Mouse (Mus musculus): ENCODE results near the gene Slc36a3. TPM values are rescaled to one million over a fixed set of nuclear protein-coding genes. Genes with fewer than 3 reads are reported as not detected.
"Not testable (repeated sequence)": the region's sequence is repeated elsewhere in the genome, so short reads cannot be mapped to it uniquely, and the experiment has no call there.

Gene Slc36a3
- polyA plus RNA-seq, 1 experiment from 2014 or later: not detected

DNA sequence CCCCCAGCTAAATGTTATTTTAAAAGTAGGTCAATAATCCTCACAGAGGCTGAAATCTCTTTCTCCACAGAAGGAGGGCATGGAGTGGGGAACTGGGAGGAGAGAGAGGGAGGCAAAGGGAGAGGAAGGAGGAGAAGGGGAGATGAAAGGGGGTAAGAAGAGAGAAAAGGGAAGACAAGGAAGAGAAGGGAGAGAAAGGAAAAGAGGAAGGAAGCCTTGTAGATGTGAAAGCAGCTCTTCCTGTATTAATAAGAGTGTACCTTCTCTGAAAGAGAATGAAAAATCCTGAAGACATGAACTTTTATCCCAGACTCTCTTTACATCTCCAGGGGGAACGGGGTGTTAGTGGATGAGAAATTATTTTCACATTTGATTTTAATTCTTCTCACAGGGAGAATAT lies 30.1 kb downstream of the Slc36a3 start:
- 87% methylated on average over 1 of the region's 1 CpGs for WGBS
- H3K27me3 ChIP-seq: no peaks in the 10 kb centered on the region
- no peak for ATAC-seq (replicated peaks; ENCODE audit: insufficient number of reproducible peaks, insufficient read depth, low FRiP score, low read depth)
- H3K4me2 ChIP-seq: no peak overlapping the region
- H3K4me3 ChIP-seq: no peak overlapping the region
- H3K9me3 ChIP-seq (replicated peaks): no peaks in the 10 kb centered on the region
- H3K27ac ChIP-seq: peak overlapping the region; percentile 41; the same call in 1 of the 2 replicates
- no peaks in the 10 kb centered on the region for H3K36me3 ChIP-seq
- H3K4me1 ChIP-seq (replicated peaks): peaks cover 3% of the 10 kb centered on the region; the same call in 1 of the 2 replicates
- H3K9ac ChIP-seq: no peak overlapping the region

- no peak for ATAC-seq (replicated peaks; ENCODE audit: insufficient number of reproducible peaks, insufficient read depth, low FRiP score, low read depth)
- H3K4me2 ChIP-seq: no peak overlapping the region
- 72% methylated on average over 8 of the region's 8 CpGs for WGBS
- H3K27me3 ChIP-seq: no peaks in the 10 kb centered on the region
- no peaks in the 10 kb centered on the region for H3K9me3 ChIP-seq (replicated peaks)
- no peak overlapping the region for H3K4me3 ChIP-seq
- H3K27ac ChIP-seq: peak overlapping the region; percentile 41
- peaks cover 3% of the 10 kb centered on the region; the same call in 1 of the 2 replicates for H3K4me1 ChIP-seq (replicated peaks)
- H3K9ac ChIP-seq: no peak overlapping the region
- no peaks in the 10 kb centered on the region for H3K36me3 ChIP-seq
These were observed 30.7 kb downstream of the Slc36a3 start for GRCm38 (mm10) chr11:55120821-55121271.

DNA sequence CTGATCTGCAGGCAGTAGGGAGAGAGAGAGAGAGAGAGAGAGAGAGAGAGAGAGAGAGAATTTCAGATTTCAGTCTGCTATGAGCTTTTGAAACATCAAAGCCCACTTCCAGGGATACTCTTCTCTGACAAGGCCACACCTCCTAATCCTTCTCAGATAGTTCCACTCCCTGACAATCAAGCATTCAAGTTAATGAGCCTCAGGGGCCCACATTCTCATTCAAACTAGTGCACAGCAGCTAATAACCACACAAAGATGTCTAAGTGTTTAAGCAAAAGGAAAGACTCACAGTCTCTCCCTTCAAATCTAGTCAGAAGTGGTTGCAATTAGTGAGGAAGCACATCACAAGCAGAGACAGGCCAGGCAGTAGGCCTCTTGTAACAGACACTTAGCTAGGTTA lies 31.2 kb downstream of the Slc36a3 start:
- Histone ChIP-seq H3K4me1 (replicated peaks) (peaks cover 3% of the 10 kb centered on the region; the same call in 1 of the 2 replicates), H3K9ac (no peak overlapping the region), H3K4me2 (no peak overlapping the region), H3K4me3 (no peak overlapping the region), H3K36me3 (no peaks in the 10 kb centered on the region), H3K9me3 (replicated peaks) (no peaks in the 10 kb centered on the region), H3K27ac (peak overlapping the region; percentile 41; the same call in 1 of the 2 replicates), H3K27me3 (no peaks in the 10 kb centered on the region)
- no peak for ATAC-seq (replicated peaks; ENCODE audit: insufficient number of reproducible peaks, insufficient read depth, low FRiP score, low read depth)

DNA sequence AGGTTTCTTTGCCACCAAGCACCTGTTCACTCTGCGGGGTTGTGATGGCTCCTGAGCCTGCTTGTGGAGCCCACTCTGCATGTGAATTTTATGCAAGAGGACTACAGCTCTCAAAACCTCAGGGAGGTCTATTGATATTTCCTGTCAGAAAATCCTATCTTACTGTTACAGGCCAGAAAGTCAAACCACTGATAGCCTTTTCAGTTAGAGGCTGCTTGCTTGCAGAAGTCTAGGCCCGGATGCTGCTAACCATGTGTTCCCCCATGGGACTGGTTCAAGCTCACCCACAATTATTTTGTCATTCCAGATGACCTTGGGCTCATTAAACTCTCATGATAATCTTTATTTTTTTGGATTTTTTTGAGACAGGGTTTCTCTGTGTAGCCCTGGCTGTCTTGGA lies 34.5 kb downstream of the Slc36a3 start:
- H3K36me3 ChIP-seq: no peaks in the 10 kb centered on the region
- no peaks in the 10 kb centered on the region for H3K9me3 ChIP-seq (replicated peaks)
- no peaks in the 10 kb centered on the region for H3K27me3 ChIP-seq
- H3K4me3 ChIP-seq: no peak overlapping the region
- no peak overlapping the region for H3K9ac ChIP-seq
- 86% methylated on average over 2 of the region's 2 CpGs for WGBS
- H3K4me1 ChIP-seq (replicated peaks): peaks cover 9% of the 10 kb centered on the region
- H3K4me2 ChIP-seq: no peak overlapping the region
- ATAC-seq (replicated peaks; ENCODE audit: insufficient number of reproducible peaks, insufficient read depth, low FRiP score, low read depth): no peak
- H3K27ac ChIP-seq: no peak overlapping the region

GRCm38 (mm10) chr11:55116004-55116403 lies 35.5 kb downstream of the Slc36a3 start:
- 88% methylated on average over 3 of the region's 3 CpGs for WGBS
- H3K4me3 ChIP-seq: no peak overlapping the region
- no peak for ATAC-seq (replicated peaks; ENCODE audit: insufficient number of reproducible peaks, insufficient read depth, low FRiP score, low read depth)

GRCm38 (mm10) chr11:55114291-55114690 lies 37.2 kb downstream of the Slc36a3 start:
- no peak for ATAC-seq (replicated peaks; ENCODE audit: insufficient number of reproducible peaks, insufficient read depth, low FRiP score, low read depth)
- H3K9me3 ChIP-seq (replicated peaks): no peaks in the 10 kb centered on the region
- H3K4me3 ChIP-seq: no peak overlapping the region
- H3K9ac ChIP-seq: no peak overlapping the region
- H3K4me1 ChIP-seq (replicated peaks): peaks cover 15% of the 10 kb centered on the region
- peak overlapping the region; percentile 67 for H3K27ac ChIP-seq
- WGBS: 33% methylated on average over 2 of the region's 2 CpGs
- no peaks in the 10 kb centered on the region for H3K27me3 ChIP-seq
- no peak overlapping the region for H3K4me2 ChIP-seq
- H3K36me3 ChIP-seq: no peaks in the 10 kb centered on the region

More at GRCm38 (mm10) chr11:55116004-55116403, 35.5 kb downstream of the Slc36a3 start:
- Histone ChIP-seq H3K27me3 (no peaks in the 10 kb centered on the region), H3K4me1 (replicated peaks) (peaks cover 9% of the 10 kb centered on the region), H3K9me3 (replicated peaks) (no peaks in the 10 kb centered on the region), H3K9ac (no peak overlapping the region), H3K27ac (no peak overlapping the region), H3K4me2 (no peak overlapping the region), H3K36me3 (no peaks in the 10 kb centered on the region)

- H3K9me3 ChIP-seq (replicated peaks); H3K4me2 ChIP-seq; H3K36me3 ChIP-seq; H3K4me3 ChIP-seq; H3K27me3 ChIP-seq; H3K9ac ChIP-seq: not testable (repeated sequence)
- Histone ChIP-seq H3K4me1 (replicated peaks) (peaks cover 16% of the 10 kb centered on the region), H3K27ac (peak overlapping the region; percentile 73)
- peak; percentile 38; the same call in 1 of the 2 replicates for ATAC-seq (replicated peaks; ENCODE audit: insufficient number of reproducible peaks, insufficient read depth, low FRiP score, low read depth)
- WGBS: 32% methylated on average over 4 of the region's 4 CpGs
These were observed 37.7 kb downstream of the Slc36a3 start for GRCm38 (mm10) chr11:55113861-55114250.

DNA sequence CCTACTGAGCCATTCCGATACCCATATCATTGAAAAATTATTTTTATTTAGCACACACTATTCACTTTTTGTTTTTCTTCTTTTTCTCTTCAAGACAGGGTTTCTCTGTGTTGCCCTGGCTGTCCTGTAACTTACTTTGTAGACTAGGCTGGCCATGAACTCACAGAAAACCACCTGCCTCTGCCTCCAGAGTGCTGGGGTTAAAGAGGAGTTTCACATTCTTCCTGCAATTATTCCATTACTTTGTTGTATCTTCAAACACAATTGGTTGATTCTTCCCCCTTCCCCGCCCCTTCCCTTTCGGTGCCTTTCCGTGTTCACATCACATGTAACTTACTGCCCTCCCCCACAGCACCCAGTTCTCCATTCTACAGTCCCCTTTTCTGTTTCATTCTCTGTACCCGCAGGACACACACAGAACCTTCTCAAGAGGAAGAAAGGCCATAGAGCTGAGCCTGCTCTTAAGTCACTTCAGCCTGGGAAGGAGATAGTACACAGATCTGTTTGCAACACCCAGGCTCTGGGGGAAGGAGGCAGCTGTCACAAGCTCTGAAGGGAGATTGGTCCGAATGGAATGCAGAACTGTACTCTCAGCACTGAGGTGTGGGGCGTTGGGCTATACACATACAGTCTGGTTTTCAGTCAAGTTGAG lies 38.2 kb downstream of the Slc36a3 start:
- Histone ChIP-seq H3K4me1 (replicated peaks) (peaks cover 16% of the 10 kb centered on the region), H3K36me3 (no peaks in the 10 kb centered on the region), H3K4me2 (no peak overlapping the region; the same call in 1 of the 2 replicates), H3K9me3 (replicated peaks) (no peaks in the 10 kb centered on the region), H3K9ac (no peak overlapping the region), H3K27me3 (no peaks in the 10 kb centered on the region), H3K27ac (peak overlapping the region; percentile 73), H3K4me3 (no peak overlapping the region)
- ATAC-seq (replicated peaks; ENCODE audit: insufficient number of reproducible peaks, insufficient read depth, low FRiP score, low read depth): peak; percentile 72
- 34% methylated on average over 7 of the region's 7 CpGs for WGBS

DNA sequence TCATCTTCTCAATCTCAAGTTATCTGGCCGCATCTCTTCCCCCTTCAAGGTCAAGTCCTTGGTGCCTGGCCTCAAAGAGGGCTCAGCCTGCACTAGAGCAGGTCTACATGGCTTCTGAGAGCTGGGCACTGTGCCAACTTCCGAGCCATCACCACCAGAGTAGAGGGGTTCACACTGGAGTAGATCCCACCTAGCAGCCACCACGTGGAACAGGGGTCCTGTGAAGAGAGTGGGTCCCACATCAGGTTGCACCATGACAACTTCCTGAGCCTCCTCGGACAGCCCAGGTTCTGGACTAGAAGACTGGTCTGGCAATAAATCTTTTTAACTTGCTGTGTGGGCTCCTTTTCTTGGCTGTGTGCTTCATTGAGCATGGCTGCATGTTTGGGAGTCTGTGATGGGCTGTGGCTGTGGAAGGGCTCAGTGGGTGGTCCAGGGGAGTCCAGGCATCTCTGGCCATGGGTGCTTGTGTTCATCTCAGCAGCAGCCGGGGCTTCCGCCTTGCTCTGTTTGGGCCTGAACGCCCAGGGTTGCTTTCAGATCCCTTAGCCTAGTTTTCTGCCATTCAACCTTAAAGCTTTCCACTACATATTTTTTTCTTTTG lies 40.8 kb downstream of the Slc36a3 start:
- no peaks in the 10 kb centered on the region for H3K36me3 ChIP-seq
- no peak overlapping the region for H3K4me3 ChIP-seq
- no peak overlapping the region for H3K4me2 ChIP-seq
- no peak overlapping the region for H3K27ac ChIP-seq
- peaks cover 16% of the 10 kb centered on the region for H3K4me1 ChIP-seq (replicated peaks)
- no peak for ATAC-seq (replicated peaks; ENCODE audit: insufficient number of reproducible peaks, insufficient read depth, low FRiP score, low read depth)
- H3K9me3 ChIP-seq (replicated peaks): no peaks in the 10 kb centered on the region
- H3K9ac ChIP-seq: no peak overlapping the region
- WGBS: 62% methylated on average over 7 of the region's 7 CpGs
- no peaks in the 10 kb centered on the region for H3K27me3 ChIP-seq

DNA sequence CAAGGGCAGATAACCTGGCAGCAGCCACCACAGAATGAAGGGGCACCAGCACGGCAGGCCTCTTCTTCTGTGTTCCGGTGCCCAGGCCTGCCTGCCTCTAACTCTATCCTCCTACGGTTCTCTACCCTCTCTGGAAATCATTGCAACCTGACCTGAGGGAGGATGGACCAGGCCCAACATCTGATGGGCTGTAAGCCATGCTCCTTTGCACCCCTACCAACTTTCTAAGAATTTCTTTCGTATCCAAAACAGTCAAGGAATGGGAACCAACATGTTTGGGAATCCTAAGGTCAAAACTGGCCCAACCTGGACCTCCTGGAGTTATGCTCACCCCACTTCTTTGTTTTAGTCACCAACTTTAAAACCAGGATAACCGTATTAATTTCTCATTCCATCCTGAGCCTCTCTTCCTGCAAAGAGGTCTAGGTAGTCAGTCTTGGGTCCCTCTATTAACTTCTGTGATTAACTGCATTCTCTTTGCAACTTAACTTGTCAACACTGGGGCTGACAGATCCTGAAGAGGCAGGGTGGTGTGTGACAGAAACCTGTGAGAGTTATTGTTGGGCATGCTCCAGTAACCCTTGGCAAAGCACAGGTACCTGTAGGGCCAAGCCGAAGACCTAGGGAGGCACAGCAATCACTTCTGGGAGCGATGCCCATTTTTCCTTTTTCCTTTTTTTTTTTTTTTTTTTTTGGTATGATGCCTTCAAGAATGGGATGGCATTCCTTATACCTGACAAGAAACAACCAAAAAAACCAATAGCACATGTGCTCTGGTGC lies 41.8 kb downstream of the Slc36a3 start:
- no peak overlapping the region for H3K4me2 ChIP-seq
- ATAC-seq (replicated peaks; ENCODE audit: insufficient number of reproducible peaks, insufficient read depth, low FRiP score, low read depth): no peak
- H3K36me3 ChIP-seq: no peaks in the 10 kb centered on the region
- H3K9ac ChIP-seq: no peak overlapping the region
- WGBS: 80% methylated on average over 7 of the region's 7 CpGs
- peaks cover 16% of the 10 kb centered on the region for H3K4me1 ChIP-seq (replicated peaks)
- no peaks in the 10 kb centered on the region for H3K27me3 ChIP-seq
- H3K4me3 ChIP-seq: no peak overlapping the region
- H3K27ac ChIP-seq: no peak overlapping the region
- no peaks in the 10 kb centered on the region for H3K9me3 ChIP-seq (replicated peaks)

DNA sequence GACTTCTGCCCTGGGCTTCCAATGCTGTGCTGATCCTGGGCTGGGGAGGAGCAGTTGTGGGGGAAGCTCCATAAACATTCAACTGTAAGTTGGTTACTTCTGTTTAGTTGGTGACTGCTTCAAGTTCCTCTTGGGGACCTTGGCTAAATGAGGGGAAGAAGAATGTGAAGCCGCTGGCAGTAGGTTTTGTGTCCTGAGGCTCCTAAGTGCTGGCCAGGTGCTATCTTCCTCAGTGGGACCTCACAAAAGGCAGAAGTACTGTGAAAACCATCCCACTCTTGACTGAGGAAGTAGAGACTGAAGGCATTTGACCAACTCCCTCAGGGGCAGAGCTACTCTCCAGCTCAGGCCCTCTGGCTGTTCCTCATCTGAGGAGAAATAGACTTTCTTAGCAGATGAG lies 44.9 kb downstream of the Slc36a3 start:
- no peak for ATAC-seq (replicated peaks; ENCODE audit: insufficient number of reproducible peaks, insufficient read depth, low FRiP score, low read depth)
- Histone ChIP-seq H3K4me1 (replicated peaks) (peaks cover 10% of the 10 kb centered on the region), H3K4me3 (no peak overlapping the region), H3K27me3 (no peaks in the 10 kb centered on the region), H3K9ac (no peak overlapping the region), H3K27ac (no peak overlapping the region), H3K36me3 (no peaks in the 10 kb centered on the region), H3K9me3 (replicated peaks) (no peaks in the 10 kb centered on the region), H3K4me2 (no peak overlapping the region)
- WGBS: 96% methylated on average over 1 of the region's 1 CpGs
